Mouse (Mus musculus) gastrocnemius, adult 2 months (tissue): ENCODE data around the gene Olfr145. TPM values are rescaled to one million over a fixed set of nuclear protein-coding genes. Genes with fewer than 3 reads are reported as not detected.

Source experiments
- DNase-seq: peaks from one replicate; pipeline ENCODE4 v3.0.0; 2022
- H3K27ac ChIP-seq: fragments of 200-600 bp; 2 replicates; pipeline ENCODE4 v1.8.1; 2022; ENCODE audit warnings: mild to moderate bottlenecking
- H3K4me3 ChIP-seq: fragments of 200-600 bp; 2 replicates; pipeline ENCODE4 v1.8.1; 2022; ENCODE audit warnings: mild to moderate bottlenecking, moderate library complexity
- CTCF ChIP-seq: fragments of 200-600 bp; IDR thresholded peaks from 2 replicates; pipeline ENCODE4 v1.8.1; 2022; ENCODE audit warnings: antibody characterized with exemption, mild to moderate bottlenecking, moderate library complexity
- intact Hi-C: fragments of 180-260 bp; cut with DNase I; formaldehyde crosslinking; loops from one replicate; pipeline ENCODE4 v1.15.1; 2025
- long read RNA-seq, 2 experiments: library from polyadenylated mRNA; stranded (forward); transcript quantifications; one replicate each; pipeline ENCODE4 v2.0.0; 2021
- total RNA-seq, 2 experiments: library from RNA; stranded (reverse); gene quantifications; 2 replicates each; pipeline ENCODE4 v1.2.3; 2021

The Olfr145 gene
- not detected for total RNA-seq
- long read RNA-seq, experiment 1 = 0 reads
- long read RNA-seq, experiment 2 = 0 reads

DNA sequence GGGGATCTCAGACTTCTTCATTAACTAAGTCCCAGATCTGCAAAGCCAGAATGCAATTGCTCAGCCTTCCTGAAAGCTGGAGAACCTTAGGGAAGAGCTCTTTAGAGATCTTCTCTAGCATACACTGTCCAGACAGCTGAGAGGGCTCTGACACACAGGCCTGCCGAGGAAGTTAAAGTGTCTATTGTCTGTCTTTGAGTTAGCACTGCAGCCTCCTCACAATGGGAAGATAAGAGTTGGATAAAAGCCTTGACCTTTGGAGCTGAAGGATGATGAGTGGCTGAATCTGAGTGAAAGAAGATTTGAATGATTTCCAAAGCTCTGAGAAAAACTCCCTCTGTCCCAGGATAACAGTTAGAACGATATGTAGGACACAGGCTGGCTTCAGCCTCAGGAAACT is at the start of gene Olfr145:
TSS of gene Olfr145 (plus strand) at position 64 of the 400 bp plus-strand sequence.
- intact Hi-C loops = no loop called here
- no peak within 1 kb of the TSS for H3K4me3 ChIP-seq
- no peak for TF ChIP-seq CTCF
- no peak for DNase-seq
- no peak within 1 kb of the TSS for H3K27ac ChIP-seq

- intact Hi-C loops = no loop called here
- no peak for TF ChIP-seq CTCF
- no peak for DNase-seq
- H3K27ac ChIP-seq = no peak overlapping the region
- H3K4me3 ChIP-seq = no peak overlapping the region
Measured at GRCm38 (mm10) chr9:37849267-37849666, 47.3 kb upstream of the Olfr145 start.

DNA sequence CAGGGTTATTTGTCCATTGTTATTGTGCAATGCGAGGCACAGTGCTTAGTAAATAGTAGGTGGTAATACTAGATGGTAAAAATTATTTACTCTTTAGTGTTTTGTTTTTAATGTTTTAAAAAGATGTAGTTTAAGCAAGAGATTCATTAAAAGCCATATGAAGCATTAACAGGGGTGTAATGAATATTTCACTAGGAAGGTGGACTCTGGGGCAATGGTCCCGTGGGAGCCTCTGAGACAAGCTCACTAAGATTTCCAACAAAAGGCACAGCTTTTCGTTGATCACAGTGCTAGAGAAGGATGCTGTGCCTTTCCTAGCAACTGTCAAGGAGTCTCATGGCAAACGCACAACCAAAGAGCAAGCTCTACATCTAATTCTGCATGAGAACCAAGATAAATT is 42.6 kb upstream of the Olfr145 start, which contains the start of gene Olfr877:
TSS of gene Olfr877 (plus strand) at position 301 of the 400 bp plus-strand sequence.
- H3K27ac ChIP-seq = no peak within 1 kb of the TSS
- DNase-seq = no peak
- H3K4me3 ChIP-seq = no peak within 1 kb of the TSS
- no peak for TF ChIP-seq CTCF
- intact Hi-C loops = no loop called here

GRCm38 (mm10) chr9:37863325-37863724 is 33.2 kb upstream of the Olfr145 start:
- DNase-seq = no peak
- TF ChIP-seq CTCF = no peak
- intact Hi-C loops = no loop called here
- Histone ChIP-seq H3K27ac (no peak overlapping the region), H3K4me3 (no peak overlapping the region)

DNA sequence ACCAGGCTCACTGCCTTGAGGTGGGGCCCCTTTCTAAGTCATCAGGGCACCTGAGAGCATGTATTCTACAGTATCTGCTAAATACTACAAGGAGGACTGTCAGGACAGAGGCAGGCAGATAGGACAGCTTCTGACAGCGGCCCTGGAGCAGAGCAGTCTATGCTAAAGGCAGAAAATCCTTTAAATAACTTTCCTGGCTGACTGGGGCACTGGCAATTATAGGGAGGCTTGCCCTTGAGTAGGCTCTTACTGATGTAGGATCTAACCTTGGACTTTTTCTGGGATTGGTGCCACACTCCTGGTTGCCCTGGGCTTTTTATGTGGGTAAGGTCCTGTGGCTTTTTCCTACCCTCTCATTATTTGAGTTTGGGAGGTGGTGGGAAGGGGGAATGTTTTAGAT is 26.3 kb upstream of the Olfr145 start:
- no peak for TF ChIP-seq CTCF
- no peak overlapping the region for H3K27ac ChIP-seq
- intact Hi-C loops = no loop called here
- no peak overlapping the region for H3K4me3 ChIP-seq
- no peak for DNase-seq

GRCm38 (mm10) chr9:37871097-37871496 is 25.4 kb upstream of the Olfr145 start:
- Histone ChIP-seq H3K4me3 (no peak overlapping the region), H3K27ac (no peak overlapping the region)
- DNase-seq = no peak
- intact Hi-C loops = no loop called here
- TF ChIP-seq CTCF = no peak

- no peak for DNase-seq
- H3K4me3 ChIP-seq = no peak overlapping the region
- intact Hi-C loops = no loop called here
- H3K27ac ChIP-seq = no peak overlapping the region
- TF ChIP-seq CTCF = no peak
Measured at GRCm38 (mm10) chr9:37871536-37871935, 25.0 kb upstream of the Olfr145 start.

GRCm38 (mm10) chr9:37890960-37891359 is 5.6 kb upstream of the Olfr145 start:
- Histone ChIP-seq H3K27ac (no peak overlapping the region), H3K4me3 (no peak overlapping the region)
- no peak for TF ChIP-seq CTCF
- intact Hi-C loops = no loop called here
- DNase-seq = no peak

DNA sequence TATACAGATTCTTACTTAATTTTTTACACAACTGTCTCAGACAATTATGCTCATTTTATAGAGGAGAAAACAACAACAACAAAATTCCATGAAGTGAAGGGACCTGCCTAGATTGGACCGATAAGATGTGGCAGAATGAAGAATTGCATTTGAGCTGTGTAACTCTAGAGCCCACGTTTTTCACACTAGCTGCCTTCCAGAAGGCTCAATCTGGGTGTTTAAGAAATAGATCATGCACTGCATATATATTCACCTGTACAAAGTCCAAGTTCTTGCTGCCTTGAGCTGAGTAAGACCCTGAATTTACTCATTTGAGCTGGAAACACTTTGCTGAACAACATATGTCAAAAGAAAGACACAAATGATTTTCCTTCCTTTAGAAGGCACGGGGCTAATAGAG is 9.0 kb downstream of the Olfr145 start:
- no peak for TF ChIP-seq CTCF
- Histone ChIP-seq H3K27ac (no peak overlapping the region), H3K4me3 (no peak overlapping the region)
- no peak for DNase-seq
- intact Hi-C loops = no loop called here

- no peak within 1 kb of the TSS for H3K4me3 ChIP-seq
- no peak within 1 kb of the TSS for H3K27ac ChIP-seq
- TF ChIP-seq CTCF = no peak
- DNase-seq = no peak
- intact Hi-C loops = no loop called here
Measured at GRCm38 (mm10) chr9:37917540-37917939, 21.0 kb downstream of the Olfr145 start, which contains the start of gene Olfr878. TSS of gene Olfr878 (plus strand) at chr9:37917840.

GRCm38 (mm10) chr9:37918018-37918417 is 21.5 kb downstream of the Olfr145 start:
- no peak for TF ChIP-seq CTCF
- no peak overlapping the region for H3K27ac ChIP-seq
- DNase-seq = no peak
- H3K4me3 ChIP-seq = no peak overlapping the region
- intact Hi-C loops = no loop called here

GRCm38 (mm10) chr9:37924194-37924593 is 27.7 kb downstream of the Olfr145 start:
- intact Hi-C loops = no loop called here
- H3K27ac ChIP-seq = no peak overlapping the region
- no peak for DNase-seq
- no peak for TF ChIP-seq CTCF
- H3K4me3 ChIP-seq = no peak overlapping the region

GRCm38 (mm10) chr9:37925445-37925844 is 28.9 kb downstream of the Olfr145 start:
- intact Hi-C loops = no loop called here
- H3K27ac ChIP-seq = no peak overlapping the region
- H3K4me3 ChIP-seq = no peak overlapping the region
- DNase-seq = no peak
- no peak for TF ChIP-seq CTCF
